Mouse (Mus musculus) heart, postnatal 0 days (tissue): ENCODE results near the gene Fis1.

Experiments
- CTCF ChIP-seq: IDR thresholded peaks from 2 replicates; pipeline ENCODE4 v1.5.1; 2016; ENCODE audit warnings: antibody characterized with exemption, control low read depth, low read depth
- EP300 ChIP-seq: IDR thresholded peaks from 2 replicates; pipeline ENCODE4 v1.6.1; 2016; ENCODE audit warnings: antibody characterized with exemption, low read depth

GRCm38 (mm10) chr5:136966861-136967455, 13.9 kb downstream of the Fis1 start:
- TF ChIP-seq CTCF (no peak), EP300 (no peak)
